Mouse (Mus musculus) limb, embryonic 14.5 days (tissue): ENCODE data around the gene Tspan32. TPM values are rescaled to one million over a fixed set of nuclear protein-coding genes. Genes with fewer than 3 reads are reported as not detected.

ENCODE experiments used
- ATAC-seq: fragments of 200-750 bp; cut with Nextera tagmentation; 2 replicates; pipeline ENCODE4 v1.8.0; 2017; ENCODE audit warnings: low read depth, moderate number of reproducible peaks, moderate TSS enrichment; ENCODE audit not compliant: low FRiP score
- DNase-seq: peaks from one replicate; pipeline ENCODE4 v3.0.0-alpha.2; 2015; ENCODE audit warnings: low spot score
- H3K27ac ChIP-seq: fragments of 300-500 bp; sonication (generic); replicated peaks from 2 replicates; pipeline ENCODE4 v1.5.1; 2014; ENCODE audit warnings: low read depth, mild to moderate bottlenecking, low read length, moderate library complexity, mixed read lengths
- H3K27me3 ChIP-seq: fragments of 300-500 bp; sonication (generic); 2 replicates; pipeline ENCODE4 v1.6.1; 2014; ENCODE audit warnings: low read length, mixed read lengths; ENCODE audit not compliant: control insufficient read depth, insufficient read depth
- H3K36me3 ChIP-seq: fragments of 300-500 bp; sonication (generic); 2 replicates; pipeline ENCODE4 v1.6.1; 2014; ENCODE audit warnings: mild to moderate bottlenecking, low read length, moderate library complexity, mixed read lengths; ENCODE audit not compliant: control insufficient read depth, insufficient read depth
- H3K4me1 ChIP-seq: fragments of 300-500 bp; sonication (generic); 2 replicates; pipeline ENCODE4 v1.6.1; 2014; ENCODE audit warnings: antibody characterized with exemption, low read length, mixed read lengths; ENCODE audit not compliant: control insufficient read depth, insufficient read depth
- H3K4me2 ChIP-seq: fragments of 300-500 bp; sonication (generic); replicated peaks from 2 replicates; pipeline ENCODE4 v1.6.1; 2014; ENCODE audit warnings: low read depth, mild to moderate bottlenecking, low read length, moderate library complexity; ENCODE audit not compliant: severe bottlenecking
- H3K4me3 ChIP-seq: fragments of 300-500 bp; sonication (generic); replicated peaks from 2 replicates; pipeline ENCODE4 v1.5.1; 2014; ENCODE audit warnings: low read length
- H3K9ac ChIP-seq: fragments of 300-500 bp; sonication (generic); 2 replicates; pipeline ENCODE4 v1.6.1; 2014; ENCODE audit warnings: mild to moderate bottlenecking, low read depth, low read length, moderate library complexity; ENCODE audit not compliant: severe bottlenecking
- H3K9me3 ChIP-seq: fragments of 300-500 bp; sonication (generic); 2 replicates; pipeline ENCODE4 v1.6.1; 2016; ENCODE audit warnings: low read length; ENCODE audit not compliant: control insufficient read depth
- POLR2A ChIP-seq: fragments of 200-500 bp; IDR thresholded peaks from 2 replicates; pipeline ENCODE4 v1.8.0; 2012; ENCODE audit warnings: inconsistent platforms, mild to moderate bottlenecking, moderate library complexity, borderline replicate concordance; ENCODE audit not compliant: insufficient read depth, insufficient read length; ENCODE audit errors: extremely low read depth
- WGBS: fragments of 180-500 bp; shearing (Covaris S2); extraction: QIAGEN DNeasy Blood & Tissue Kit; methylation state at CpG from one replicate; pipeline ENCODE4 v1.1.7; 2014; 5-methylcytosine and 5-hydroxymethylcytosine counted together
- polyA plus RNA-seq, 2 experiments: library from polyadenylated mRNA; depleted of rRNA in 1 of 2; stranded (reverse) in 1 of 2; unstranded in 1 of 2; fragments of >200 nt; fragmentation: Nextera tagmentation in 1 of 2; extraction: Ambion mirVana in 1 of 2; gene quantifications; 2 replicates each; pipeline versions ENCODE4 v1.2.1 to v1.2.3; 2012 to 2014

Gene Tspan32
- polyA plus RNA-seq, 2 experiments, result 5.5 to 6.0 TPM

DNA sequence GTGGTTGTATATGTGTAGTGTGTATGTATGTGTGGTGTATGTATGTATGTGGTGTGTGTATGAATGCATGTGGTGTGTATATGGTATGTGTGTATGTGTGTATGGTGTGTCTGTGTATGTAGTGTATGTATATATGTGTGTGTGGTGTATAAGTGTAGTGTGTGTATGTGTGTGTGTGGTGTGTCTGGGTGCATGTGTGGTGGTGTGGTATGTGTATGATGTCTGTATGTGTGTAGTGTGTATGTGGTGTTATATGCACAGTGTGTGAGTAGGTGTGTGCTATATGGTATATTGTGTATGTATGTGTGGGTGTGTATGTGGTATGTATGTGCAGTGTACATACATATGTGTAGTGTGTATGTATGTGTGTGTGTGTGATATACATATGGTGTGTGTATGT is 15.2 kb downstream of the Tspan32 start:
- Histone ChIP-seq H3K9me3 (no peaks in the 10 kb centered on the region), H3K4me1 (peaks cover 14% of the 10 kb centered on the region), H3K4me3 (no peak overlapping the region), H3K27me3 (no peaks in the 10 kb centered on the region), H3K4me2 (no peak overlapping the region), H3K36me3 (no peaks in the 10 kb centered on the region), H3K27ac (no peak overlapping the region), H3K9ac (no peak overlapping the region)
- no peak for ATAC-seq
- TF ChIP-seq POLR2A, result no peak
- DNase-seq, result no peak

DNA sequence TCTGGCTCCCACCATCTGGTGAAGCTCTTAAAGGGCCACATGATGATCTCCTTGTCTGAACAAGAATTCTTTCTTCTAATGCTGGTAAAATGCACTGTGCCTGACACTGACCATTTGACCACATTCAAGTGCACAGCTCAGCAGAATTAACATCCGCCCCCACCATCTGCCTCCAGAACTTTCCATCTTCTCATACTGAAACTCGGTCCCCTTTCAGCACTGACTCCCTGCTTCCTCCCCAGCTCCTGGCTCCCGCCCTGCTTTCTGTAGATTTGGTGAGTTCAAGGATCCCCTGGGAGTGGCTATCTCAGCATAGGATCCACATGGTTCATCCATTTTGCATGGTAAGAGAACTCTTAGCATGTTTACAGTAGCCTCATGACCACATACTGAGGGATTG is 15.9 kb downstream of the Tspan32 start:
- WGBS, result 80% methylated on average over 3 of the region's 3 CpGs
- TF ChIP-seq POLR2A, result no peak
- Histone ChIP-seq H3K4me2 (no peak overlapping the region), H3K36me3 (no peaks in the 10 kb centered on the region), H3K27ac (no peak overlapping the region), H3K9me3 (no peaks in the 10 kb centered on the region), H3K27me3 (no peaks in the 10 kb centered on the region), H3K9ac (no peak overlapping the region), H3K4me1 (peaks cover 10% of the 10 kb centered on the region), H3K4me3 (no peak overlapping the region)
- ATAC-seq, result no peak
- DNase-seq, result no peak

DNA sequence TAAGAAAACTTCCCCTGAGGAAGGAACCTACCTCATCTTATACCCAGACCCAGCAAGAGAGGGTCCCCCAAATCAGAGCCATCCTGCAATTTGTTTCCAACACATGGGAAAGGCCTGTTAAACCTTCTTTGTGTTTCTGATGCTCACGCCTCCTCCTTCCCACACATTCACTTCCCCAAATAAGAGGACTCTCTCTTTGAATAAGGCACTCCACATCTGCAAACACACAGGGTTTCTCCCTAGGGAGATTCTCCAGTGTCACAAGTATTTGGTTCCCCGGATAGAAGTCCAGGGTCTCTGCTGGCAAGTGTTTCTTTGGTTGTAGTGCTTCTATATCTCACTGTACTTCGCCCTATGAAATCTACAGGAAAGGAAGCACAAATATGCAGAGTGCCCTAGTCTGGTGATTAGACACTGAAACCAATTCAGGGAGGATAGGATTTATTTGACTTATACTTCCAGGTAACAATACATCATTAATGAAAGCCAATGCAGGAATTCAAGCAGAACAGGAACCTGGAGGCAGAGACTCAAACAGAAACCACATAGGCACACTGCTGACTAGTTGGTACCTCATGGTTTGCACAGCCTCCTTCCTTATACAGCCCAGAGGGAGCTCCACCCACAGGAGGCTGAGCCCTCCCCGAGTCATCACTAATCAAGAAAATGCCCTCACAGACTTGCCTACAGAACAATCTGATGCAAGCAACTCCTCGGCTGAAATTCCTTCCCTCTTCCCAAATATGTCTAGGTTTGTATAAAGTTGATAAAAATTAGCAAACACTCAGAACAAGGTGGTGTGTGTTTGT is 16.7 kb downstream of the Tspan32 start:
- WGBS, result 59% methylated on average over 5 of the region's 5 CpGs
- Histone ChIP-seq H3K4me2 (no peak overlapping the region), H3K4me1 (peaks cover 3% of the 10 kb centered on the region; the same call in 1 of the 2 replicates), H3K36me3 (no peaks in the 10 kb centered on the region), H3K4me3 (no peak overlapping the region), H3K9ac (no peak overlapping the region), H3K9me3 (no peaks in the 10 kb centered on the region), H3K27me3 (no peaks in the 10 kb centered on the region), H3K27ac (no peak overlapping the region)
- TF ChIP-seq POLR2A, result no peak
- no peak for DNase-seq
- no peak for ATAC-seq

DNA sequence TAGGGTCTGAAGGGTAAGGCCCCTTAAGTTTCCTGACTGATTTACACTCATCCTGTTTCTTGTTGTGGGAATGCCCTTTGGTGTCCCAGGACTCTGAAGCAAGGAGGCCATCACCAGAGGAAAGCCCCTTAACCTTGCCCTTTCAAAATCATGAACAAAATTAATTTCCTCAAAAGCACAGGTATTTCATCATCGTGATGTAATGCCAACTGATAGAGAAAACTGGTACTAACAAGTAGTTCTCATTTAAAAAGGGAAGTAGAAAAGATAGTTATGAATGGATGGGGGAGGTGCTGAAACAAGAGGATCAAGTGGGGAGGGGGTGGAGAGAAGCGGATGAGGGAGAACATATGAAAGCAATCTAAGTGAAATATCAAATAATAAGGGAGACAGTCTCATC is 18.7 kb downstream of the Tspan32 start:
- Histone ChIP-seq H3K27me3 (no peaks in the 10 kb centered on the region), H3K27ac (no peak overlapping the region), H3K9me3 (no peaks in the 10 kb centered on the region), H3K4me1 (no peaks in the 10 kb centered on the region), H3K9ac (no peak overlapping the region), H3K4me2 (no peak overlapping the region), H3K36me3 (no peaks in the 10 kb centered on the region), H3K4me3 (no peak overlapping the region)
- no peak for TF ChIP-seq POLR2A
- 89% methylated on average over 2 of the region's 2 CpGs for WGBS
- ATAC-seq, result no peak
- DNase-seq, result no peak

DNA sequence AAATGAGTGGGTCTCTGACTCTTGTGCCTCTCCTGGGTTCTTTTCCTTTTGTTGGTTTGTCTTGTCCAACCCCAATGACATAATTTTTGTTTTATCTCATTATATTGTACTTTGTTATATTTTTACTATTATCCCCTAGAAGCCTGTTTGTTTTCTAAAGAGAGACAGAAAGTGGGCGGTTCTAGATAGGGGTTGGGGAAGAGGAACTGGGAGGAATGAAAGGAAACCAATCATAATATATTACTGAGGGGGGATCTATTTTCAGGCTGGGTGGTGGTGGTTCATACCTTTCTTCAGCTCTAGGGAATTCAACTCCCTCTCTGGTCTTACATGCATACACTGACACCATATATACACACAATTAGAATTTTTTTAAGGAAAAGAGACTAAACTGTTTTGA is 19.4 kb downstream of the Tspan32 start:
- Histone ChIP-seq H3K27ac (no peak overlapping the region), H3K27me3 (no peaks in the 10 kb centered on the region), H3K4me3 (no peak overlapping the region), H3K4me1 (no peaks in the 10 kb centered on the region), H3K9me3 (no peaks in the 10 kb centered on the region), H3K9ac (no peak overlapping the region), H3K4me2 (no peak overlapping the region), H3K36me3 (peaks cover 5% of the 10 kb centered on the region; the same call in 1 of the 2 replicates)
- WGBS, result 88% methylated on average over 1 of the region's 1 CpGs
- ATAC-seq (no peak), DNase-seq (no peak)
- no peak for TF ChIP-seq POLR2A
